Mouse (Mus musculus): ENCODE measurements at regions not wholly inside any gene's neighbourhood (a gene's known extent, or its start where the extent isn't known, plus 50 kb on each side); places are given as distances from the start of the nearest gene placed in this dataset.
A peak's percentile ranks its signal among the peaks of the same experiment; 100 is the strongest.

DNA sequence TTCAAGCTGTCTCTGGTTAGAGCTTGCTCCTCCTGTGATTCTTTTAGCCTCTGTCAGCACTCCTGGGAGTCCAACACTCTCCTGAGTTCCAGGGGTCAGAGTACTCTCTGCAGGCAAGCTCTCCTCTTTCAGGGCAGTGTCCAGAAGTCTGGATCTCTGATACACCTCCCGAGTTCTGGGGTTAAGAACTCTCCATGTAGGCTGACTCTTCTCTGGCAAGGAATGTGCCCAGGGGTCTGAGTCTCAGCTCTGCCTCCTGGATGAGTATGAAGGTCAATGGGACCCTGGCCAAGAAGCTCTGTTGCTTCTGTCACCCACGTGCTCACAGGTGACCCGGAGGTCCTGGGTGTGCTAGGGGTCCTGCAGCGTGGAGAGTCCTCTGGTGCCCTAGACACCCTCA is 1146.2 kb upstream of the Gm38303 start:
- ATAC-seq (replicated peaks; ENCODE audit: low read depth, poor library complexity, severe bottlenecking), result no peak

- peak; percentile 79 for ATAC-seq (replicated peaks; ENCODE audit: low read depth, poor library complexity, severe bottlenecking)
Measured at GRCm38 (mm10) chr3:11456855-11457254, 1121.4 kb upstream of the Gm38303 start.

DNA sequence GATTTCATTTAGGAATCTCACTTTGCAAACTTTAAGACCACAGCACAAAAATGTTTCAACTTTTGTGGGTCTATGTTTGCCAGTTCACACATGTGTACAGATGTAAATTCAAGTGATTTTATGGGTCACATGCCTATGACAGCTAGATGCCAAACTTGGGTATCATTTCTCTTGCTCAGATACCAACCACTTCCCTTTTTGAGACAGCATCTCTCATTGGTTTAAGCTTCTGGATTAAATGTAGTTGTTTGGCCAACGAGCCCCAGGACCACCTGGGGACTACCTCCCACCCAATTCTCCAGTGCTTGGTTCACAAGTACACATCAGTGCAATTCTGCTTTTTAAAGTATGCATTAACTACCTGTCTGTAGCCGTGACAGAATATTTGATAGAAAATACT is 1120.7 kb upstream of the Gm38303 start:
- ATAC-seq (replicated peaks; ENCODE audit: low read depth, poor library complexity, severe bottlenecking), result peak; percentile 58; the same call in 1 of the 2 replicates

All from common myeloid progenitor, adult 5-6 weeks (primary cell).